Mouse (Mus musculus) midbrain, postnatal 0 days (tissue): ENCODE results near the gene Ube3c. TPM values are rescaled to one million over a fixed set of nuclear protein-coding genes. Genes with fewer than 3 reads are reported as not detected.
"Not testable (repeated sequence)": the region's sequence is repeated elsewhere in the genome, so short reads cannot be mapped to it uniquely, and the experiment has no call there.

Source experiments
- ATAC-seq: fragments of 200-750 bp; cut with Nextera tagmentation; 2 replicates; pipeline ENCODE4 v1.8.0; 2017; ENCODE audit warnings: moderate number of reproducible peaks, mild to moderate bottlenecking, moderate TSS enrichment, moderate library complexity; ENCODE audit not compliant: low FRiP score
- DNase-seq: peaks from one replicate; pipeline ENCODE4 v3.0.0-alpha.2; 2015; ENCODE audit warnings: low spot score
- H3K27ac ChIP-seq: fragments of 300-500 bp; sonication (generic); 2 replicates; pipeline ENCODE4 v1.5.1; 2014; ENCODE audit warnings: low read depth, mild to moderate bottlenecking, low read length, mixed read lengths
- H3K27me3 ChIP-seq: fragments of 300-500 bp; sonication (generic); 2 replicates; pipeline ENCODE4 v1.6.1; 2014; ENCODE audit warnings: low read length, control low read depth, mixed read lengths; ENCODE audit not compliant: insufficient read depth
- H3K36me3 ChIP-seq: fragments of 300-500 bp; sonication (generic); 2 replicates; pipeline ENCODE4 v1.6.1; 2014; ENCODE audit warnings: low read length, control low read depth, mixed read lengths; ENCODE audit not compliant: insufficient read depth
- H3K4me1 ChIP-seq: fragments of 300-500 bp; sonication (generic); 2 replicates; pipeline ENCODE4 v1.6.1; 2014; ENCODE audit warnings: mild to moderate bottlenecking, control low read depth, antibody characterized with exemption, low read length, mixed read lengths; ENCODE audit not compliant: insufficient read depth
- H3K4me2 ChIP-seq: fragments of 300-500 bp; sonication (generic); 2 replicates; pipeline ENCODE4 v1.6.1; 2014; ENCODE audit warnings: low read depth, mild to moderate bottlenecking, low read length, mixed read lengths; ENCODE audit not compliant: poor library complexity, severe bottlenecking
- H3K4me3 ChIP-seq: fragments of 300-500 bp; sonication (generic); 2 replicates; pipeline ENCODE4 v1.5.1; 2014; ENCODE audit warnings: low read depth, mild to moderate bottlenecking, low read length, moderate library complexity
- H3K9ac ChIP-seq: fragments of 300-500 bp; sonication (generic); replicated peaks from 2 replicates; pipeline ENCODE4 v1.6.1; 2014; ENCODE audit warnings: mild to moderate bottlenecking, low read length, moderate library complexity, mixed read lengths; ENCODE audit not compliant: poor library complexity, severe bottlenecking
- H3K9me3 ChIP-seq: fragments of 300-500 bp; sonication (generic); 2 replicates; pipeline ENCODE4 v1.6.1; 2016; ENCODE audit warnings: low read length, control low read depth
- CTCF ChIP-seq: IDR thresholded peaks from 2 replicates; pipeline ENCODE4 v1.5.1; 2016; ENCODE audit warnings: antibody characterized with exemption, mild to moderate bottlenecking
- WGBS: fragments of 180-500 bp; shearing (Covaris S2); extraction: QIAGEN DNeasy Blood & Tissue Kit; methylation state at CpG from one replicate; pipeline ENCODE4 v1.1.7; 2014; 5-methylcytosine and 5-hydroxymethylcytosine counted together
- polyA plus RNA-seq: library from polyadenylated mRNA; unstranded; fragments of >200 nt; fragmentation: Nextera tagmentation; extraction: Ambion mirVana; gene quantifications from 2 replicates; pipeline ENCODE4 v1.2.1, GENCODE M21; 2015
- total RNA-seq: library from RNA; depleted of rRNA; stranded (reverse); fragments of >200 nt; gene quantifications from 2 replicates; pipeline ENCODE4 v1.2.3, GENCODE M21; 2014; rRNA removed

Ube3c gene
- total RNA-seq (76.3 and 89.4 TPM in 2 replicates), polyA plus RNA-seq (32.6 and 38.0 TPM in 2 replicates)

GRCm38 (mm10) chr5:29568848-29569377 is at the start of gene Ube3c:
Gene Ube3c (plus strand): TSS chr5:29569242.
- no peak for TF ChIP-seq CTCF
- H3K4me1 ChIP-seq: peaks cover 11% of the 10 kb centered on the region; the same call in 1 of the 2 replicates
- peak within 1 kb of the TSS; percentile 83 for H3K9ac ChIP-seq
- 0% methylated on average over 66 of the region's 72 CpGs for WGBS
- no peaks in the 10 kb centered on the region for H3K36me3 ChIP-seq
- H3K4me2 ChIP-seq: peak within 1 kb of the TSS; percentile 78
- DNase-seq (peak; percentile 99), ATAC-seq (peak; percentile 98)
- H3K4me3 ChIP-seq: peak within 1 kb of the TSS; percentile 80
- H3K27me3 ChIP-seq: no peaks in the 10 kb centered on the region
- H3K27ac ChIP-seq: peak within 1 kb of the TSS; percentile 95
- no peaks in the 10 kb centered on the region for H3K9me3 ChIP-seq

DNA sequence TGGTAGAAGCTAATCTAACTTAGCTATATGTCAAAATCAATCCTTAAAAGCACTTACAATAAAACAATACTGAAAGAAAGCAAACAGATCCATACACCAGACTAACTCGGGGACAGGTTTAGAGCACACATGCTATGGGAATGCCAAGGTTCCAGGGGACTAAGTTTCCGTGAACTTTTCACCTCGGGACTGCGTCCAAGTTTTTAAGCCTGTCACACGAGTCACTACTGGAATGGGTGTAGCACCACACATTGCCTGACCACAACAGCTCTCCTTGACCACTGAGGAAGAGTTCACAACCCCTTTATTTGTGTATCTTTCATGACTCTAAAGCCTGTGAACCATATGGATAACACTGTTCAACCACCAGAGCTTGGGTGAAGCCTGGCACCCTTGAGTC is 8.9 kb upstream of the Ube3c start:
- DNase-seq: no peak
- Histone ChIP-seq H3K9me3 (no peaks in the 10 kb centered on the region), H3K4me3 (no peak overlapping the region), H3K4me1 (no peaks in the 10 kb centered on the region), H3K27me3 (no peaks in the 10 kb centered on the region), H3K36me3 (no peaks in the 10 kb centered on the region), H3K27ac (no peak overlapping the region), H3K9ac (no peak overlapping the region), H3K4me2 (no peak overlapping the region)
- TF ChIP-seq CTCF: no peak
- ATAC-seq: no peak
- WGBS: 84% methylated on average over 5 of the region's 5 CpGs

- Histone ChIP-seq H3K9ac (no peak overlapping the region), H3K4me1 (no peaks in the 10 kb centered on the region), H3K36me3 (no peaks in the 10 kb centered on the region), H3K4me2 (no peak overlapping the region), H3K27me3 (no peaks in the 10 kb centered on the region), H3K9me3 (no peaks in the 10 kb centered on the region), H3K4me3 (no peak overlapping the region), H3K27ac (no peak overlapping the region)
- no peak for TF ChIP-seq CTCF
- WGBS: 78% methylated on average over 2 of the region's 2 CpGs
- ATAC-seq (no peak), DNase-seq (no peak)
Measured at GRCm38 (mm10) chr5:29560667-29561066, 8.4 kb upstream of the Ube3c start.

- Histone ChIP-seq H3K4me3 (peak overlapping the region; percentile 80), H3K9ac (peak overlapping the region; percentile 83), H3K36me3 (no peaks in the 10 kb centered on the region), H3K9me3 (no peaks in the 10 kb centered on the region), H3K4me1 (peaks cover 11% of the 10 kb centered on the region; the same call in 1 of the 2 replicates), H3K27ac (peak overlapping the region; percentile 95), H3K27me3 (no peaks in the 10 kb centered on the region), H3K4me2 (peak overlapping the region; percentile 78)
- ATAC-seq (peak; percentile 59), DNase-seq (peak; percentile 46)
- 2% methylated on average over 56 of the region's 67 CpGs for WGBS
- TF ChIP-seq CTCF: peak; percentile 42
Measured at GRCm38 (mm10) chr5:29569378-29570280, 587 bp downstream of the Ube3c start.

GRCm38 (mm10) chr5:29574286-29574685 is 5.2 kb downstream of the Ube3c start:
- not testable (repeated sequence) for H3K27me3 ChIP-seq, ATAC-seq, H3K27ac ChIP-seq, H3K4me3 ChIP-seq, H3K4me2 ChIP-seq, H3K9me3 ChIP-seq, H3K9ac ChIP-seq, DNase-seq, H3K36me3 ChIP-seq
- peaks cover 11% of the 10 kb centered on the region; the same call in 1 of the 2 replicates for H3K4me1 ChIP-seq
- WGBS: 90% methylated on average over 11 of the region's 11 CpGs

DNA sequence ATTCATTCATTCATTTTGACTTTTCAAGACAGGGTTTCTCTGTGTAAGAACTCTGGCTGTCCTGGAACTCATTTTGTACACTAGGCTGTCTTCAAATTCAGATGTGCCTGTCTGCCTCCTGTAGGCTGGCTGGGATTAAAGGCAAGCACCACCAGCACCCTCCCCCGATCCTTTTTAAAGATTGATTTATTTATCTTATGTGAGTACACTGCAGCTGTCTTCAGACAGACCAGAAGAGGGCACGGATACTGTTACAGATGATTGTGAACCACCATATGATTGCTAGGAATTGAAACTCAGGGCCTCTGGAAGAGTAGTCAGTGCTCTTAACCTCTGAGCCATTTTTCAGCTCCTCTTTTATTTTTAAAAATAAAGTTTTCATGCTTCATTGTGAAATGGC is 6.0 kb downstream of the Ube3c start:
- Histone ChIP-seq H3K4me1 (peaks cover 11% of the 10 kb centered on the region; the same call in 1 of the 2 replicates), H3K27ac (no peak overlapping the region), H3K36me3 (no peaks in the 10 kb centered on the region), H3K9me3 (no peaks in the 10 kb centered on the region), H3K4me2 (no peak overlapping the region), H3K9ac (no peak overlapping the region), H3K4me3 (no peak overlapping the region), H3K27me3 (no peaks in the 10 kb centered on the region)
- DNase-seq: no peak
- ATAC-seq: no peak
- TF ChIP-seq CTCF: no peak
- WGBS: 74% methylated on average over 2 of the region's 2 CpGs
